Mouse (Mus musculus): Measurements from ENCODE around the gene Plvap. TPM values are rescaled to one million over a fixed set of nuclear protein-coding genes. Genes with fewer than 3 reads are reported as not detected.
A peak's percentile ranks its signal among the peaks of the same experiment; 100 is the strongest.

Gene Plvap
- total RNA-seq, 2 experiments from 2014 or later = 7.2 to 7.6 TPM

DNA sequence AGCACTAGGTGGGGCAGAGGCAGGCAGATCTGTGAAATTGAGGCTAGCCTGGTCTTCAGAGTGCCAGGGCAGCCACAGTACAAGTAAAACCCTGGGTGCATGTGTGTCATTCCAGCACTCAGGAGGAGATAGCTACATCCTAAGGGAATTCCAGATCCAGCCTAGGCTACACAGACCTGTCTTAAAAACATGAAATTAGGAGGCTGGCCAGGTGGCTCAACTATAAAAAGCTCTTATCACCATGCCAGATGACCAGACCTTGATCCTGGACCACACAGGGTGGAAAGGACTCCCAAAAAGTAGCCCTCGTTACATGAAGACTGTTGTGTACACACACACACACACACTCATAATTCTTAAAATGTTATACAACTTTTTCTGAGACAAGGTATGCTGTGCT, 43.6 kb downstream of the Plvap start:
- no peak for DNase-seq (ENCODE audit: low spot score in 2 of 2)

DNA sequence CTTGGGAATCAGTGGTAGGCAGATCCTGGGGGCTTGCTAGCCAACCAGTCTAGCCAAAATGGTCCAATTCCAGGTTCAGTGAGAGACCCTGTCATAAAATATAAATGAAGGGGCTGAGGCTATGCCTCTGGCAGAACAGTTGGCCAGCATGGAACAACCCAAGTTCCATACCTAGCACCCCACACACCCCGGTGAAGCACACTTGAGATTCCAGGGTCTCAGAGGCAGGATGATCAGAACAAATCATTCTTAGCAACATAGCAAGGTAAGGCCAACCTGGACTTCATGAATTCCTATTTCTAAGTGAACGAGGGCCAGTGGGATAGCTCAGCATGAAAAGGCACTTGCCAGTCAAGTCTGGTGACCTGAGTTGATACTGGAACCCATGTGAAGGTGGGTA, 44.4 kb downstream of the Plvap start:
- no peak for DNase-seq (ENCODE audit: low spot score in 2 of 2)

- DNase-seq (ENCODE audit: low spot score in 2 of 2) = no peak
Observed at GRCm38 (mm10) chr8:71466198-71466597, 45.4 kb downstream of the Plvap start.

GRCm38 (mm10) chr8:71465733-71466132, 45.8 kb downstream of the Plvap start:
- DNase-seq (ENCODE audit: low spot score in 2 of 2) = no peak

GRCm38 (mm10) chr8:71464513-71465500, 46.7 kb downstream of the Plvap start, which contains the start of gene Mrpl34:
TSS of gene Mrpl34 (plus strand) at chr8:71464959.
- peak; percentile 100 for DNase-seq (ENCODE audit: low spot score in 2 of 2)

DNA sequence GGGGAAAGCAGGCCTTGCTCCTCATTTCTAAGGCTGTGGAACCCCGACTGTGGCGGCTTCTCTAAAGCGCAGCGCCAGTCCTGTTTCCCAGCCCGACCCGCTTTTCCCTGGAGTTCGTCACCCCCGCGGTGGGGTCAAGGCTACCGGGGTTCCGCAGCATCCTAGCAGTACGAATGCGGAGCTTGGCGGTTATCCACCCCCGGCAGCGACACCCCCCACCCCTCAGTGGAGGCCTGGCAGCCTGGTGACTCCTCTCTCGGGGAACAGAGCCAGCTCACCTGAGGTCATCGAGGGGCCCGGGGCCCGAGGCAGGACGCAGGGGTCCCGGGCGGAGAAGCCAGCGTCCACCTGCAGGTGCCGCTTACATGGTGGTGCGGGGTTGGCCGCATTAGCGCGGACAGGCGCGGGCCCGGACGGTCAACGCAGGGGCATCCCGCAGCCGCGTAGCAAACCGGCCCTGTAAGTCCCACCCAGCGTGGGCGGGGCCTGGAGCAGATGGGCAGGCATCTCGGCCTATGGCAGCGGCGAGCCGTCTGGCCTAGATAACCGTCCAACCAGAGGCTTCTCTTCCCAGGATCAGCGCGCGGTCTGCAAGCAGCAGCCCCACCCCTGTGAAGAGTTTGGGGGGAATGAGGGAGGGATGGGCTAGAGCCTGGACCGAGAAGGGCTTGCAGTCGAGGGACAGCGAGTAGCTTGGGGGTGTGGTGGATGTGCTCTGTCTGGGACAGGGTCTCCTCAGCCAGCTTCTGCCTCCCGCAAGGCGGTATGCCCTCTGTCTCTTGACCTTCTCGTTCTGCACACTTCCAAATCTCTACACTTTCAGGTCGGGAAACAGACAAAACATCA, 48.1 kb downstream of the Plvap start, which contains the start of gene Abhd8:
Gene Abhd8 (minus strand): TSS at position 468 of the 846 bp plus-strand sequence.
- DNase-seq (ENCODE audit: low spot score in 2 of 2) = peak; percentile 98

- peak; percentile 58 to 68 for DNase-seq (ENCODE audit: low spot score in 2 of 2)
Observed at GRCm38 (mm10) chr8:71462786-71463185, 48.8 kb downstream of the Plvap start.

GRCm38 (mm10) chr8:71462191-71462590, 49.4 kb downstream of the Plvap start:
- DNase-seq (ENCODE audit: low spot score in 2 of 2) = no peak

- no peak for DNase-seq (ENCODE audit: low spot score in 2 of 2)
Observed at GRCm38 (mm10) chr8:71461152-71461840, 50.3 kb downstream of the Plvap start.

DNA sequence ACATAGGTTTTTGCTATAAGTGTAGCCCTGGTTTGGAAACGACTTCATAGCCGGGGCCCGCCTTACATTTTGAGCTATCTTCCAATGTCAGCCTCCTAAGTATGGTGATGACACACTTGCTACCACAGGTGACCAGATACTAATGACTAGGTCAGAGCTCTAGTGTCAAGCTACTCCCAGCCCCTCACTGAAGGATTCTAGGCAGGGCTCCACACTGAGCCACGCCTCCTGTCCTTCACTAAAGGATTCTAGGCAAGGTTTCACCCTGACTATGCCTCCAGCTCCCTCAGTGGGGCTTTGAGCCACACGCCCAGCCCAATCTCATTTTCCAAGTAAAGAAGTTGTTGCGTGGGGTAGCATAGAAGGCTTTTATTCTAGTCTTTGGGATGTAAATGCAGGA, 50.8 kb downstream of the Plvap start:
- no peak for DNase-seq (ENCODE audit: low spot score in 2 of 2)

DNA sequence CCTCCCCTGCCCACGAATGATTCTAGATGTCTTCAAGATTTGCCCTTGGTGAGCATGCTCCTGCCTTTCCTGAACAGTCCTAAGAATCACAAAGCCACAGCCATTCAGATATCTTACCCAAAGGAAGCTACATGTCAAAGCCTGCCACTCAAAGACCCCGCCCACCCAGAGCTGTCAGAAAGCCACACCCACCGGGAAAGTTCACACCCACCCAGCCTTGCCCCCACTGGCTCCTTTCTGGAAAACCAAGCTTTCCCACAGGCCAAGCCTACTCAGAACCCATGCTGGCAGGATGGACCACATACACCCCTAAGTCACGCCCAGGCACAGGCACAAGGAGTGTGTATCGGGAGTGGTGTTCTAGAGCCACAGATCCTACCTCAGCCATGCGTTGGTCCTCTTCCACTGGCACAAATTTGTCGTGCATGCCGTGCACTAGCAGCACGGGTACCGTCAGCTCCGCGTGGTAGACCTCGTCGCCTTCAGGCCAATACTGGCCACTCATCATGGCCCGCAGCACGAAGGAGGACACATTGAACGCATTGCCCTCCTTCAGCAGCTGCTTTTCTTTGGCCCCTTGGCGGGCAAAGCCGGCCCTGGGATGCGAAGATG, 53.8 kb downstream of the Plvap start:
- no peak for DNase-seq (ENCODE audit: low spot score in 2 of 2)

DNA sequence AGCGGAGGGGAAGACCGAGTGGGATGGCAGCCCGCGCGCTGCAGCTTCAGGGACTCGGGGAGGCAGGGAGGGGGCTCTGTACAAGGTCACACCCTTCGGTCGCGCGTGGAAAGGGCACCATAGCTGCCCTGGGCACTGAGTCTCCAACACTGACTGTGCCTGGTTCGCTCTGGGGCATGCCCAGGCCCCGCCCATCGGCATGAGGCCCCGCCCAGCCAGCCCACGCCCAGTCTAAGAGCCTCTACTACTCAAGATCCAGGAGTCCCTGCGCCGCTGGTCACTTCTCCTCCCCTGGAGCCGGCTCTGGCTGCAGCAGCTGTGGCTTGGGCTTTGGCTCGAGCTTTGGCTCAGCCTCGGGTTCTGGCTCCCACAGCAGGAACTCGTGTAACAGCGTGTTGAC, 54.6 kb downstream of the Plvap start:
- no peak for DNase-seq (ENCODE audit: low spot score in 2 of 2)

GRCm38 (mm10) chr8:71454668-71455067, 56.9 kb downstream of the Plvap start:
- DNase-seq (ENCODE audit: low spot score in 2 of 2) = no peak

DNA sequence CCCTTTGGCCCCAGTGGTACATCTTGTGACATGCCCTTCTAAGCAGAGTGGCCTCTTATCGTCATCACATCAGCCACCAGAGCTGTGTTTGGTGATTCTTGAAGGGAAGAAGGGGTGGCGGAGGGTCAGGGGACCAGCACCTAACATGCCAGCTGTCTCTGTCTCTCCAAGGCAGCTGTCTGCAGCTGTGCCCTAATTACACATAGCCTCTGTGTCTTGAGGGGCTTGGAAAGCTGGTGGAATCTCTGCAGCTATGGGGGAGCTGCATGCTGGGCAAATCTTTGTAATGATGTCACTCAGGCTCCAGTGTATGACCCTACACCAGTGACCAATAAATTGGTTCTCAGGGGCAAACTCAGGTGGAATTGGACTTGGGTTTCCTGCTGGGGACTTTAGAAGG, 58.9 kb downstream of the Plvap start:
- DNase-seq (ENCODE audit: low spot score in 2 of 2) = no peak

- DNase-seq (ENCODE audit: low spot score in 2 of 2) = no peak
Observed at GRCm38 (mm10) chr8:71451777-71452176, 59.8 kb downstream of the Plvap start.

GRCm38 (mm10) chr8:71451337-71451736, 60.2 kb downstream of the Plvap start:
- no peak for DNase-seq (ENCODE audit: low spot score in 2 of 2)
